Mouse (Mus musculus): ENCODE results near the gene Fnip2. TPM values are rescaled to one million over a fixed set of nuclear protein-coding genes. Genes with fewer than 3 reads are reported as not detected.

Gene Fnip2
- total and polyA plus RNA-seq, 3 experiments, result 0.21 to 0.71 (median 0.31) TPM

DNA sequence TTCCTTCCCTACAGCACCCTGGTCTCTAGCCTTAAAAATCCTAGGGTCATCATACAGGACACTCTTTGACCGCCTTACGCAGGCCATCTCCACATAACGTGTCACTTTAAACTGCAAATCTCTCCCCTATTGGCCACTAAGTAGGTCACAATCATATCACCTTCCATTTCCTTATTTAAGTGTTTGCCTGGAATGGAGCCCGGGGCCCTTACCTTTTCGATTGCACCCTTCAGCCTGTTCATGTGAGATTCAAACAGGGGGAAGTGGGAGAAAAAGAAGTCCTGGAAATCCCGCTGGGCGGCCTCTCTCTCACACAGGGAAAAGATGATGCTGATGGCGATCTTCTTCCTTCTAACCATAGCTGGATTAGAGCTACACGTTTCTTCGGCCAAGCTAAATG, 74.5 kb downstream of the Fnip2 start:
- H3K9ac ChIP-seq (ENCODE audit: insufficient read depth, low read depth), result no peak overlapping the region
- no peak overlapping the region for H3K4me2 ChIP-seq (ENCODE audit: insufficient read depth, low read depth, poor library complexity, severe bottlenecking)
- dilution Hi-C loops (cut with MboI; ENCODE audit: extremely low pct_ligation_motif_present, extremely low pct_unique_long_range_greater_than_20kb, low sequenced_read_pairs) (no loop called here), in situ Hi-C loops (cut with MboI; ENCODE audit: low pct_ligation_motif_present, low pct_unique_long_range_greater_than_20kb, low sequenced_read_pairs) (no loop called here)
- no peaks in the 10 kb centered on the region for H3K4me1 ChIP-seq (ENCODE audit: control insufficient read depth in 1 of 2, insufficient read depth in 2 of 2)
- DNase-seq (ENCODE audit: extremely low read depth), result no peak
- H3K4me3 ChIP-seq (replicated peaks in 1 of 3; ENCODE audit: low read depth in 2 of 3, low read length in 2 of 3, poor library complexity in 1 of 3), result no peak overlapping the region
- H3K27ac ChIP-seq (ENCODE audit: insufficient read depth, low read depth), result no peak overlapping the region
- TF ChIP-seq CHD1 (IDR thresholded peaks at IDR 0.05; ENCODE audit: low read depth, low read length), result no peak
- no peak for TF ChIP-seq MEF2A (IDR thresholded peaks at IDR 0.05; ENCODE audit: borderline replicate concordance, low read depth, low read length)
- no peak for TF ChIP-seq PAX5 (IDR thresholded peaks at IDR 0.05; ENCODE audit: low read length)
- no peak for TF ChIP-seq TCF12 (IDR thresholded peaks at IDR 0.05; ENCODE audit: low read depth, low read length)
- TF ChIP-seq MAZ (IDR thresholded peaks at IDR 0.05; ENCODE audit: low read depth, low read length), result no peak
- TF ChIP-seq NRF1 (IDR thresholded peaks at IDR 0.05; ENCODE audit: low read depth, low read length), result no peak
- no peak for TF ChIP-seq POLR2AphosphoS2 (IDR thresholded peaks at IDR 0.05; ENCODE audit: low read depth, low read length)
- TF ChIP-seq SMC3 (IDR thresholded peaks at IDR 0.05; ENCODE audit: low read depth, low read length), result no peak
- TF ChIP-seq SIN3A (IDR thresholded peaks at IDR 0.05; ENCODE audit: low read length), result no peak
- no peaks in the 10 kb centered on the region for H3K9me3 ChIP-seq (replicated peaks; ENCODE audit: low read length)
- no peaks in the 10 kb centered on the region for H3K79me2 ChIP-seq (replicated peaks; ENCODE audit: control insufficient read depth, extremely low read depth, insufficient read depth, poor library complexity, severe bottlenecking)
- no peaks in the 10 kb centered on the region for H3K27me3 ChIP-seq (replicated peaks)
- H3K36me3 ChIP-seq (replicated peaks in 1 of 2; ENCODE audit: control insufficient read depth in 1 of 2, insufficient read depth in 1 of 2, low read length in 1 of 2), result no peaks in the 10 kb centered on the region

DNA sequence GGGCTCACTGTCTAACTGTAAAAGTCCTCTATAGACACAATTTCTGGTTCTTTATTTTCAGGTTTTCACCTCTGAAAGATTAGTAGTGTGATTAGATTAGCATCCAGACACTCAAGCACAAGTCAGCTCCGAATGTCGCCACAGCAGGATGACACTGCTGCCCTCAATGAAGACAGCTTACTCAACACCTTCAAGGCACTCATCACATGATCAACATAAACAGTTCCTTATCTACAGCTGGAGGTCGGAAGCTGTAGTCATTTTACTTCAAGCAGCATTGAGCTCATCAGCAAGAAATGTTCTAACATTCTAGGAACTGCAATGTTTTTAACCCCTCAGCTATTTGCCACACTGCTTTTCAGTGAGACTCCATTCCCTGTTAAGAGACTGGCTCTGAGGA, 76.0 kb downstream of the Fnip2 start:
- Histone ChIP-seq H3K4me2 (ENCODE audit: insufficient read depth, low read depth, poor library complexity, severe bottlenecking) (no peak overlapping the region), H3K79me2 (replicated peaks; ENCODE audit: control insufficient read depth, extremely low read depth, insufficient read depth, poor library complexity, severe bottlenecking) (no peaks in the 10 kb centered on the region), H3K27me3 (replicated peaks) (no peaks in the 10 kb centered on the region), H3K4me1 (ENCODE audit: control insufficient read depth in 1 of 2, insufficient read depth in 2 of 2) (no peaks in the 10 kb centered on the region), H3K4me3 (replicated peaks in 1 of 3; ENCODE audit: low read depth in 2 of 3, low read length in 2 of 3, poor library complexity in 1 of 3) (no peak overlapping the region), H3K9ac (ENCODE audit: insufficient read depth, low read depth) (no peak overlapping the region), H3K9me3 (replicated peaks; ENCODE audit: low read length) (no peaks in the 10 kb centered on the region), H3K27ac (ENCODE audit: insufficient read depth, low read depth) (no peak overlapping the region), H3K36me3 (replicated peaks in 1 of 2; ENCODE audit: control insufficient read depth in 1 of 2, insufficient read depth in 1 of 2, low read length in 1 of 2) (no peaks in the 10 kb centered on the region)
- DNase-seq (ENCODE audit: extremely low read depth), result no peak
- dilution Hi-C loops (cut with MboI; ENCODE audit: extremely low pct_ligation_motif_present, extremely low pct_unique_long_range_greater_than_20kb, low sequenced_read_pairs) (no loop called here), in situ Hi-C loops (cut with MboI; ENCODE audit: low pct_ligation_motif_present, low pct_unique_long_range_greater_than_20kb, low sequenced_read_pairs) (no loop called here)
- TF ChIP-seq UBTF (IDR thresholded peaks at IDR 0.05; ENCODE audit: low read depth, low read length) (no peak), MEF2A (IDR thresholded peaks at IDR 0.05; ENCODE audit: borderline replicate concordance, low read depth, low read length) (no peak), MAZ (IDR thresholded peaks at IDR 0.05; ENCODE audit: low read depth, low read length) (no peak), GABPA (IDR thresholded peaks at IDR 0.05; ENCODE audit: insufficient replicate concordance, low read depth, low read length) (no peak), ZNF384 (IDR thresholded peaks at IDR 0.05; ENCODE audit: low read depth, low read length) (no peak), USF1 (IDR thresholded peaks at IDR 0.05; ENCODE audit: low read depth, low read length) (no peak)

DNA sequence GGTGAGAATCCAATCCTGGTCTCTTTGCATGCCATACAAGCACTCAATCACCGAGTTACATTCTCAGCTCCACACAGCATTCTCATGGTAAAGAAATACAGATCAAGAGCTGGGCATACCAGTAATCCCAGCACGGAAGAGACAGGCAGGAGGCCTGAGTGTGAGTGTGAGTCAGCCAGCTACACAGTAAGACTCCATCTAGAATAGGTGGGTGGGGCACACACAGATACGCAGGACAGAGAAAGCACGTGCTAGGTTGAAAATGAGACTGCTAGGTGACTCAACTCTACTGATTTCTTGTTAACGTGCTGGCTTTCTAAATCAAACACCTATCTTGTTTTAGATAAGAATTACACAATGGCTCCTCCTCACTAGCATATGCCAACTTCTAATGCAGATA, 77.5 kb downstream of the Fnip2 start:
- H3K4me3 ChIP-seq (replicated peaks in 1 of 3; ENCODE audit: low read depth in 2 of 3, low read length in 2 of 3, poor library complexity in 1 of 3), result no peak overlapping the region
- dilution Hi-C loops (cut with MboI; ENCODE audit: extremely low pct_ligation_motif_present, extremely low pct_unique_long_range_greater_than_20kb, low sequenced_read_pairs), result no loop called here
- DNase-seq (ENCODE audit: extremely low read depth), result no peak
- no peak overlapping the region for H3K4me2 ChIP-seq (ENCODE audit: insufficient read depth, low read depth, poor library complexity, severe bottlenecking)
- no peaks in the 10 kb centered on the region for H3K27me3 ChIP-seq (replicated peaks)
- H3K4me1 ChIP-seq (ENCODE audit: control insufficient read depth in 1 of 2, insufficient read depth in 2 of 2), result no peaks in the 10 kb centered on the region
- no peaks in the 10 kb centered on the region for H3K9me3 ChIP-seq (replicated peaks; ENCODE audit: low read length)
- H3K36me3 ChIP-seq (replicated peaks in 1 of 2; ENCODE audit: control insufficient read depth in 1 of 2, insufficient read depth in 1 of 2, low read length in 1 of 2), result no peaks in the 10 kb centered on the region
- no peak overlapping the region for H3K9ac ChIP-seq (ENCODE audit: insufficient read depth, low read depth)
- H3K79me2 ChIP-seq (replicated peaks; ENCODE audit: control insufficient read depth, extremely low read depth, insufficient read depth, poor library complexity, severe bottlenecking), result no peaks in the 10 kb centered on the region
- in situ Hi-C loops (cut with MboI; ENCODE audit: low pct_ligation_motif_present, low pct_unique_long_range_greater_than_20kb, low sequenced_read_pairs), result no loop called here
- no peak overlapping the region for H3K27ac ChIP-seq (ENCODE audit: insufficient read depth, low read depth)
- TF ChIP-seq E2F4 (IDR thresholded peaks at IDR 0.05; ENCODE audit: insufficient replicate concordance, low read depth, low read length), result no peak
- TF ChIP-seq JUND (conservative IDR thresholded peaks at IDR 0.05; ENCODE audit: low read depth, low read length), result no peak
- TF ChIP-seq BHLHE40 (IDR thresholded peaks at IDR 0.05; ENCODE audit: low read depth, low read length), result no peak
- no peak for TF ChIP-seq UBTF (IDR thresholded peaks at IDR 0.05; ENCODE audit: low read depth, low read length)
- TF ChIP-seq TCF12 (IDR thresholded peaks at IDR 0.05; ENCODE audit: low read depth, low read length), result no peak
- TF ChIP-seq MYC (IDR thresholded peaks at IDR 0.05; ENCODE audit: low read depth, low read length), result no peak
- TF ChIP-seq NELFE (IDR thresholded peaks at IDR 0.05; ENCODE audit: low read depth, low read length), result no peak
- TF ChIP-seq EP300 (IDR thresholded peaks at IDR 0.05; ENCODE audit: low read length), result no peak
- no peak for TF ChIP-seq RAD21 (IDR thresholded peaks at IDR 0.05; ENCODE audit: low read depth, low read length)
- no peak for TF ChIP-seq ZC3H11A (IDR thresholded peaks at IDR 0.05; ENCODE audit: low read depth, low read length)
- TF ChIP-seq KAT2A (IDR thresholded peaks at IDR 0.05; ENCODE audit: insufficient replicate concordance, low read length), result no peak
- no peak for TF ChIP-seq MAZ (IDR thresholded peaks at IDR 0.05; ENCODE audit: low read depth, low read length)
- TF ChIP-seq MXI1 (IDR thresholded peaks at IDR 0.05; ENCODE audit: low read depth, low read length), result no peak
- TF ChIP-seq IRF4 (IDR thresholded peaks at IDR 0.05; ENCODE audit: low read depth, low read length), result no peak
- no peak for TF ChIP-seq SIN3A (IDR thresholded peaks at IDR 0.05; ENCODE audit: low read length)
- TF ChIP-seq ETS1 (conservative IDR thresholded peaks at IDR 0.05; ENCODE audit: low read depth, low read length), result no peak

All from CH12.LX (cell line).